Mouse (Mus musculus): ENCODE measurements around the gene Actl10. TPM values are rescaled to one million over a fixed set of nuclear protein-coding genes. Genes with fewer than 3 reads are reported as not detected.

Gene Actl10
- total and polyA plus RNA-seq, 3 experiments: 0.35 to 0.79 TPM; not detected in 1

DNA sequence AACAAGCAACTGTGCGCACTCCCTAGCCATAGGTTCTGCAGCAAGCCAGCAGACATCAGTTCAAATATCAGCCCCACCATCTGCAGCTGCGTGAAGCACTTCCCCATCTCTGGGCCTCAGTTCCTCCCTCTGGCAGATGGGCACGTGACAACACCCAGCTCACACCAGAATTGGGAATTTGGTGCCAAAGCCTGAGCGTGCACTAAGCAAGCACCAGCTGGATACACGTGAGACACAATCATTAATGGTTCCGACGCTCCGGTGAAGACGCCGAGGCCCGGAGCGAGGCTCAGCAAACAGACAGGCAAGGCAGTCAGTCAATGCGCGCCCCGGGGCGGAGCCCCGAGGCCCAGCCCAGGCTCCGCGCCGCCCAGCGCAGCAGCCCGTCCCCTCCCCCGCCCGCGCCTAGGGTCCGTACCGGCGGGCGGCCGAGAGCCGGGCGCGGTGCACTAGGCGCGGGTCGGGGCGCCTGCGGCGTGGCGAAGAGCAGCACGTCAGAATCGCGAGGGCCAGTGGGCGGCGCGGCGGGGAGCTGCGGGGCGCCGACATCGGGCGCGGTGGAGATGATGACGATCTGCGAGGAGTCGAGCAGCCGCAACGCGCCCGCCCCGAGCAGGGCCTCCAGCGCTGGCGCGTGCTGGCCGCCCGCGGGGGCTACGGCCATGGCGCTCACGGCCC is 17.6 kb downstream of the Actl10 start (continued):
- TF ChIP-seq POLR2AphosphoS2 (IDR thresholded peaks at IDR 0.05; ENCODE audit: low read length): peak; percentile 63; the same call in 1 of the 2 replicates
- TF ChIP-seq KAT2A (conservative IDR thresholded peaks at IDR 0.05; ENCODE audit: low read depth, low read length): peak; percentile 49; the same call in 1 of the 2 replicates
- TF ChIP-seq RCOR1 (IDR thresholded peaks at IDR 0.05; ENCODE audit: low read depth, low read length): peak; percentile 76
- peak; percentile 97 for TF ChIP-seq MAX (IDR thresholded peaks at IDR 0.05; ENCODE audit: low read length)
- peak; percentile 97 for TF ChIP-seq MXI1 (IDR thresholded peaks at IDR 0.05; ENCODE audit: low read depth, low read length)
- no peak for TF ChIP-seq JUND (IDR thresholded peaks at IDR 0.05; ENCODE audit: low read depth, low read length)
- peak; percentile 50; the same call in 1 of the 2 replicates for TF ChIP-seq ZMIZ1 (IDR thresholded peaks at IDR 0.05; ENCODE audit: low read depth, low read length)
- TF ChIP-seq ETS1 (IDR thresholded peaks at IDR 0.05; ENCODE audit: low read depth, low read length): peak; percentile 92
- TF ChIP-seq HCFC1 (IDR thresholded peaks at IDR 0.05; ENCODE audit: low read depth, low read length): peak; percentile 70
- no peak; the same call in 1 of the 2 replicates for TF ChIP-seq CHD1 (IDR thresholded peaks at IDR 0.05; ENCODE audit: low read depth, low read length)
- TF ChIP-seq GATA1 (IDR thresholded peaks at IDR 0.05; ENCODE audit: low read depth, low read length): peak; percentile 73
- TF ChIP-seq SMC3 (IDR thresholded peaks at IDR 0.05; ENCODE audit: low read depth, low read length): no peak; the same call in 1 of the 2 replicates
- TF ChIP-seq TBP (IDR thresholded peaks at IDR 0.05; ENCODE audit: low read depth, low read length): peak; percentile 51
- TF ChIP-seq TAL1 (IDR thresholded peaks at IDR 0.05; ENCODE audit: low read length): peak; percentile 88

GRCm38 (mm10) chr2:154569836-154570286 is 18.3 kb downstream of the Actl10 start, which contains the start of gene E2f1:
E2f1 (minus strand) TSS chr2:154569892.
- H3K4me1 ChIP-seq (ENCODE audit: control insufficient read depth in 1 of 2, insufficient read depth in 2 of 2, low read length in 2 of 2): peaks cover 0 to 23% of the 10 kb centered on the region in 2 experiments; a peak in 3 of 4 replicates
- peaks cover 32% of the 10 kb centered on the region for H3K79me2 ChIP-seq (ENCODE audit: control insufficient read depth, insufficient read depth, low read length, poor library complexity)
- peaks cover 0 to 23% of the 10 kb centered on the region in 2 experiments; a peak in 2 of 4 replicates for H3K36me3 ChIP-seq (ENCODE audit: control insufficient read depth in 1 of 2, insufficient read depth in 2 of 2, low read length in 2 of 2)
- H3K9me3 ChIP-seq (replicated peaks; ENCODE audit: insufficient read depth, low read length): no peaks in the 10 kb centered on the region
- DNase-seq (ENCODE audit: low read depth, low spot score): peak; percentile 97
- H3K4me3 ChIP-seq (ENCODE audit: control insufficient read depth in 1 of 2, insufficient read depth in 1 of 2, low read depth in 2 of 2, low read length in 2 of 2): peak within 1 kb of the TSS; percentile 68 to 72
- H3K27ac ChIP-seq (ENCODE audit: control insufficient read depth, low read depth, low read length): peak within 1 kb of the TSS; percentile 98
- H3K27me3 ChIP-seq (ENCODE audit: control insufficient read depth in 1 of 2, insufficient read depth in 2 of 2, low read length in 2 of 2): no peaks in the 10 kb centered on the region
- H3K9ac ChIP-seq (ENCODE audit: control insufficient read depth, low read depth, low read length, poor library complexity, severe bottlenecking): peak within 1 kb of the TSS; percentile 86
- TF ChIP-seq JUND (IDR thresholded peaks at IDR 0.05; ENCODE audit: low read depth, low read length): no peak
- no peak for TF ChIP-seq BHLHE40 (IDR thresholded peaks at IDR 0.05; ENCODE audit: borderline replicate concordance, low read depth, low read length)
- no peak for TF ChIP-seq ELF1 (IDR thresholded peaks at IDR 0.05; ENCODE audit: low read depth, low read length)
- peak; percentile 74 for TF ChIP-seq NRF1 (IDR thresholded peaks at IDR 0.05; ENCODE audit: insufficient read depth, low read depth, low read length, poor library complexity, severe bottlenecking)
- TF ChIP-seq ZC3H11A (IDR thresholded peaks at IDR 0.05; ENCODE audit: low read depth, low read length): no peak
- no peak for TF ChIP-seq POLR2AphosphoS5 (IDR thresholded peaks at IDR 0.05; ENCODE audit: borderline replicate concordance, low read depth, low read length)
- TF ChIP-seq USF1 (IDR thresholded peaks at IDR 0.05; ENCODE audit: low read depth, low read length): peak; percentile 89
- TF ChIP-seq RCOR1 (IDR thresholded peaks at IDR 0.05; ENCODE audit: low read depth, low read length): no peak
- TF ChIP-seq CTCF (IDR thresholded peaks at IDR 0.05 in 2 of 3, conservative IDR thresholded peaks at IDR 0.05 in 1 of 3; ENCODE audit: control insufficient read depth in 1 of 3, insufficient read depth in 1 of 3, low read depth in 2 of 3, low read length in 3 of 3, poor library complexity in 1 of 3, severe bottlenecking in 1 of 3): no peak
- peak; percentile 66 for TF ChIP-seq NELFE (IDR thresholded peaks at IDR 0.05; ENCODE audit: low read depth, low read length)
- no peak for TF ChIP-seq RAD21 (IDR thresholded peaks at IDR 0.05; ENCODE audit: low read depth, low read length)
- TF ChIP-seq CHD2 (IDR thresholded peaks at IDR 0.05; ENCODE audit: low read length): no peak
- no peak for TF ChIP-seq CHD1 (IDR thresholded peaks at IDR 0.05; ENCODE audit: low read depth, low read length)
- TF ChIP-seq ETS1 (IDR thresholded peaks at IDR 0.05; ENCODE audit: low read depth, low read length): no peak
- peak; percentile 47; the same call in 1 of the 2 replicates for TF ChIP-seq MAZ (IDR thresholded peaks at IDR 0.05; ENCODE audit: low read depth, low read length)
- TF ChIP-seq MAFK (IDR thresholded peaks at IDR 0.05; ENCODE audit: borderline replicate concordance, low read depth, low read length): no peak
- TF ChIP-seq SMC3 (IDR thresholded peaks at IDR 0.05; ENCODE audit: low read depth, low read length): no peak
- TF ChIP-seq POLR2AphosphoS2 (IDR thresholded peaks at IDR 0.05; ENCODE audit: low read length): peak; percentile 64; the same call in 1 of the 2 replicates
- no peak for TF ChIP-seq UBTF (IDR thresholded peaks at IDR 0.05; ENCODE audit: borderline replicate concordance, insufficient read depth, low read depth, low read length)
- no peak; the same call in 1 of the 2 replicates for TF ChIP-seq SIN3A (IDR thresholded peaks at IDR 0.05; ENCODE audit: low read length)
- no peak for TF ChIP-seq ZNF384 (IDR thresholded peaks at IDR 0.05; ENCODE audit: low read depth, low read length)
- TF ChIP-seq E2F4 (IDR thresholded peaks at IDR 0.05; ENCODE audit: borderline replicate concordance, low read depth, low read length): peak; percentile 39; the same call in 1 of the 2 replicates
- TF ChIP-seq TCF12 (IDR thresholded peaks at IDR 0.05; ENCODE audit: low read depth, low read length): no peak
- no peak for TF ChIP-seq TAL1 (IDR thresholded peaks at IDR 0.05; ENCODE audit: low read length)
- peak; percentile 41; the same call in 1 of the 2 replicates for TF ChIP-seq MXI1 (IDR thresholded peaks at IDR 0.05; ENCODE audit: low read depth, low read length)
- peak; percentile 70 for TF ChIP-seq MAX (IDR thresholded peaks at IDR 0.05; ENCODE audit: low read length)
- peak in 1 of 2 experiments; percentile 83; a peak in 2 of 4 replicates for TF ChIP-seq POLR2A (IDR thresholded peaks at IDR 0.05; ENCODE audit: control insufficient read depth in 1 of 2, insufficient read depth in 1 of 2, low read depth in 1 of 2, low read length in 2 of 2, poor library complexity in 1 of 2)

Data from MEL (cell line).